Mouse (Mus musculus) ES-Bruce4 (cell line): ENCODE measurements around the gene Olfr685. TPM values are rescaled to one million over a fixed set of nuclear protein-coding genes. Genes with fewer than 3 reads are reported as not detected.

Source experiments
- H3K27ac ChIP-seq: 2 replicates; pipeline ENCODE4 v1.5.1; 2012; ENCODE audit warnings: low read length, inconsistent platforms; ENCODE audit not compliant: insufficient read depth
- H3K27me3 ChIP-seq: 2 replicates; pipeline ENCODE4 v1.6.1; 2012; ENCODE audit warnings: mild to moderate bottlenecking, low read length, inconsistent platforms; ENCODE audit not compliant: control insufficient read depth, poor library complexity, insufficient read depth, severe bottlenecking
- H3K36me3 ChIP-seq: 2 replicates; pipeline ENCODE4 v1.6.1; 2012; ENCODE audit warnings: inconsistent platforms, mild to moderate bottlenecking, low read length, moderate library complexity; ENCODE audit not compliant: control insufficient read depth, poor library complexity, insufficient read depth, severe bottlenecking
- H3K4me1 ChIP-seq: one replicate; pipeline ENCODE4 v1.8.1; 2011; ENCODE audit warnings: low read length; ENCODE audit not compliant: control insufficient read depth, insufficient read depth
- H3K4me3 ChIP-seq: 2 replicates; pipeline ENCODE4 v1.5.1; 2011; ENCODE audit warnings: low read depth, mild to moderate bottlenecking, low read length
- H3K9ac ChIP-seq: 2 replicates; pipeline ENCODE4 v1.6.1; 2012; ENCODE audit warnings: low read depth, mild to moderate bottlenecking, inconsistent platforms; ENCODE audit not compliant: poor library complexity, severe bottlenecking
- H3K9me3 ChIP-seq: replicated peaks from 2 replicates; pipeline ENCODE4 v1.6.1; 2012; ENCODE audit warnings: mild to moderate bottlenecking, low read length, inconsistent platforms; ENCODE audit not compliant: control insufficient read depth, poor library complexity, insufficient read depth, severe bottlenecking
- CTCF ChIP-seq: IDR thresholded peaks from one replicate; pipeline ENCODE4 v1.8.1; 2011; ENCODE audit warnings: low read depth, low read length
- EP300 ChIP-seq: IDR thresholded peaks from 2 replicates; pipeline ENCODE4 v1.6.1; 2011; ENCODE audit warnings: low read depth, low read length; ENCODE audit not compliant: insufficient read depth
- POLR2A ChIP-seq: IDR thresholded peaks from one replicate; pipeline ENCODE4 v1.8.1; 2011; ENCODE audit warnings: low read length; ENCODE audit not compliant: insufficient read depth
- polyA plus RNA-seq: library from polyadenylated mRNA; stranded (reverse); fragments of >200 nt; gene quantifications from 2 replicates; pipeline ENCODE4 v1.2.4, GENCODE M21; 2011; ENCODE audit warnings: low read depth; ENCODE audit not compliant: missing spikeins, insufficient read depth, insufficient read length

Gene Olfr685
- polyA plus RNA-seq = not detected in 2 replicates

DNA sequence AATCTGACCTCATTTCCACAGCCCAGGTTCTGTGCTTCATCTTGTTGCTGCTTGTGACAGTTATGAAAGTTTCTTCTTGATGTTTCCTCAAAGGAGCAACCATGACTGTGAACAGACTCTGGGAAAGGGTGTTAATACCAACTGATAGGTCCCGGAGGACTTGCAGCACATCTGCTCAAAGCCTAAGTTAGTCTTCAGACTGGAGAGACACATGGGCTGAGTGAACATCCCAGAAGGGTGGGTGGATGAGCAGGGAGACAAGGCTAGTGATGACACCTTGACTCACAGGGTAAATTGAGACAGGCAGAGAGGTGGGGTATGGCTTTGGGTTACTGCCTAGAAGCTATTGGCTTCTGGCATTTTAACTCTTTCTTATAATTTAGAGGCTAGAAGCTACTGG, at the start of gene Olfr685:
TSS of gene Olfr685 (minus strand) at position 101 of the 400 bp plus-strand sequence.
- no peak within 1 kb of the TSS for H3K9ac ChIP-seq
- no peaks in the 10 kb centered on the region for H3K4me1 ChIP-seq
- no peaks in the 10 kb centered on the region for H3K36me3 ChIP-seq
- H3K4me3 ChIP-seq = no peak within 1 kb of the TSS
- no peaks in the 10 kb centered on the region for H3K27me3 ChIP-seq
- no peaks in the 10 kb centered on the region for H3K9me3 ChIP-seq
- H3K27ac ChIP-seq = no peak within 1 kb of the TSS
- TF ChIP-seq CTCF = no peak

DNA sequence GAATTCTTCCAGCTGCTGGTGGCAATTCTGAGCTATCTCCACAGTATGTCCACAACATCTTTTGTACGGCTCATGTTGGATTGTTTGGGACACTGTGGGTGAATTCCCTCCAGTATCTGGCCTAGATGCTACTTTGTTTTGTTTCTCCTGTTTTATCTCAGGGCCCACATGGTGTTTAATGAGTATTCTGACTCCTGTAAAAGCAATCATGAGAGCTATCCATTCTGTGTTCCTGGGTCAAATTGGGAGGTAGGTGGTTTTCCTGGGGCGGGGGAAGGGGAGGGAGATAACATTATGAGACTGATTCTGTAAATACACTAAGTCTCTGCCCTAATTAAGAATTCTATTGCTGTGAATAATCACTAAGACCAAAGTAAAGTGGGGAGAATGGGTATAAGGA, 43.6 kb upstream of the Olfr685 start:
- no peak overlapping the region for H3K4me3 ChIP-seq
- no peaks in the 10 kb centered on the region for H3K9me3 ChIP-seq
- H3K4me1 ChIP-seq = no peaks in the 10 kb centered on the region
- no peaks in the 10 kb centered on the region for H3K36me3 ChIP-seq
- H3K9ac ChIP-seq = no peak overlapping the region
- H3K27ac ChIP-seq = no peak overlapping the region
- no peaks in the 10 kb centered on the region for H3K27me3 ChIP-seq
- no peak for TF ChIP-seq POLR2A
- no peak for TF ChIP-seq CTCF
- TF ChIP-seq EP300 = no peak

DNA sequence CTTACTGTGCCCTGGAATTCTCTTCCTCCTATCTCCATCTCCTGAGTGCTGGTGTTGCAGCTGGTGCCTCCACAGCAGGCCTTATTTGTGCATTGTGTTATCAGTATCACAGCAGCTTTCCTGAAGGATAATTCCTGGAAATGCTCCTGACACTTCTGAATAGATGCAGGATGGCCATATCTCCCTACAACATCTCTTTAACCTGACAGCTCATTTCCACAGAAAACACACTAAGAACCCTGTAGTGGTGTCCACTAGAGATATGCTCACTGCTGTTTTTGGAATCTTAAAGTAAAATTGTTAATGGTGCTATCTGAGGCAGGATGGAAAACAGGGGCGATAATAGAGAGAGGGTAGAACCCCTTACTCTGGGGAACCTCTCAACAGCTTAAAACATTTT, 42.3 kb upstream of the Olfr685 start:
- no peaks in the 10 kb centered on the region for H3K9me3 ChIP-seq
- TF ChIP-seq CTCF (no peak), POLR2A (no peak), EP300 (no peak)
- H3K36me3 ChIP-seq = no peaks in the 10 kb centered on the region
- no peak overlapping the region for H3K9ac ChIP-seq
- H3K27me3 ChIP-seq = no peaks in the 10 kb centered on the region; the same call in 1 of the 2 replicates
- no peak overlapping the region for H3K27ac ChIP-seq
- H3K4me1 ChIP-seq = no peaks in the 10 kb centered on the region
- no peak overlapping the region for H3K4me3 ChIP-seq

DNA sequence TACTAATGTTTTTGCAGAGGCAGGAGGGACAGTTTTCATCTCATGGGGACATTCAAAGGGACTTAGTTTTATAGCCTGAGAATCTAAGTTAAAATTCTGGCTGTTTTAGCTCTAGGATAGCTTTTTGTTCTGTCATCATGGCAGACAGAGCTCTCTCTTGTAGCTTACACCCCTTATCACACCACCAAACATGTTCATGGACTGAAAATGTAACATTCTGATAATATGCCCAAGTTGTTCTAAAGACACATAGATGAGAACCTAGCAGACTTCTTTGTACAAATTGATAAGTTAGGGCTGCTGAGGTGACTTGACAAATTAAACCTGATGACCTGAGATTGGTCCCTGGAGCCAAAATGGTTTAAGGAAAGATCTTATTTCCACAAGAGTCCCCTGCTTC, 40.9 kb upstream of the Olfr685 start:
- no peaks in the 10 kb centered on the region for H3K4me1 ChIP-seq
- TF ChIP-seq POLR2A = no peak
- no peak for TF ChIP-seq EP300
- TF ChIP-seq CTCF = no peak
- no peaks in the 10 kb centered on the region for H3K36me3 ChIP-seq
- no peak overlapping the region for H3K4me3 ChIP-seq
- no peaks in the 10 kb centered on the region for H3K9me3 ChIP-seq
- H3K9ac ChIP-seq = no peak overlapping the region
- no peaks in the 10 kb centered on the region; the same call in 1 of the 2 replicates for H3K27me3 ChIP-seq
- no peak overlapping the region for H3K27ac ChIP-seq

DNA sequence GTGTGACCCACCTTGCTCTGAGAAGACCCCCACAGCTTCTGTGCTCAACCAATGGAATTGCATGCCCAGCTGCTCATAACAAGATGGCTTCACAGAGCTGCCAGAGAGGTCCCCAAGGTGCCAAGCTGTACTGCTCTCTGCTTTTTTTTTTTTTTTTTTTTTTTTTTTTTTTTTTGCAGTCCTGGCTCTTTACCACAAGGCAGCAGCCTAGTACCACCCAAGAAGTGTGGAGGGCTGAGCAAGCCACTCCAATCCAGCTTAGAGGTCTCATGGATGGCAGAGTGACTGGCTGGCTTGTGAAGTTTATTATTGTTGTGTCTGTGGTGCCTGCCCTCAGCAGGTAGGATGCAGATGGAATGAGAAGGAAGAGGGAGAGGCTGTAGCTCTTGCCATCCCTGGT, 40.3 kb upstream of the Olfr685 start:
- Histone ChIP-seq H3K9ac (no peak overlapping the region), H3K4me1 (no peaks in the 10 kb centered on the region), H3K27ac (no peak overlapping the region), H3K36me3 (no peaks in the 10 kb centered on the region), H3K4me3 (no peak overlapping the region), H3K27me3 (no peaks in the 10 kb centered on the region; the same call in 1 of the 2 replicates), H3K9me3 (no peaks in the 10 kb centered on the region)
- no peak for TF ChIP-seq POLR2A
- TF ChIP-seq CTCF = no peak
- no peak for TF ChIP-seq EP300

DNA sequence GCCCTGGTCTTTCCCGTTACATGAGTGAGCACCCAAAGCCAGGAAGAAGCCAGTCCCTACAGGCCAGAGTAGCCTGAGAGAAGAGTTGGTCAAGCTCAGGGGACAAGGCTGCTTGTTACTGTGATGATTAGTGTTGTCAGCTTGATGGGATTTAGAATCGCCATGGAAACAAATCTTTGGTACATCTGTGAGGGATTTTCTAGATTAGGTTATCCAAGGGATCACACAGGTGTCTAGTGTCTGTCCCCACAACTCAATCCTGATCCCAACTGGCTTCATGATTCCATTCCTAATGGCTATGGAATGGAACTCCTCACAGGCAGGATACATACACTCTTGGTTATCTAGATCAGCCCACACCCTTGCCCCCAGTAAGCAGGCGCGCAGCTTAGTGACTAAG, 32.5 kb upstream of the Olfr685 start:
- H3K27me3 ChIP-seq = no peaks in the 10 kb centered on the region
- H3K9ac ChIP-seq = no peak overlapping the region
- TF ChIP-seq EP300 (no peak), CTCF (no peak)
- H3K4me3 ChIP-seq = no peak overlapping the region
- H3K36me3 ChIP-seq = no peaks in the 10 kb centered on the region
- H3K27ac ChIP-seq = no peak overlapping the region
- H3K9me3 ChIP-seq = no peaks in the 10 kb centered on the region
- H3K4me1 ChIP-seq = no peaks in the 10 kb centered on the region
